Mouse (Mus musculus) MEL (cell line): ENCODE measurements around the gene Pitx3.

ENCODE experiments used
- CHD2 ChIP-seq: IDR thresholded peaks from 2 replicates; pipeline ENCODE4 v1.6.1; 2011; ENCODE audit warnings: low read length, improper control_type of control experiment
- CTCF ChIP-seq, 3 experiments: IDR thresholded peaks in 2 of 3; conservative IDR thresholded peaks in 1 of 3; 2 replicates each; pipeline ENCODE4 v1.5.1; 2011 to 2012; ENCODE audit warnings: low read length in 3 of 3, low read depth in 2 of 3, mild to moderate bottlenecking in 2 of 3, improper control_type of control experiment in 1 of 3, inconsistent platforms in 1 of 3, mixed read lengths in 1 of 3, moderate library complexity in 1 of 3; ENCODE audit not compliant: control insufficient read depth in 1 of 3, insufficient read depth in 1 of 3, poor library complexity in 1 of 3, severe bottlenecking in 1 of 3
- MAFK ChIP-seq: IDR thresholded peaks from 2 replicates; pipeline ENCODE4 v1.6.1; 2011; ENCODE audit warnings: low read depth, mild to moderate bottlenecking, low read length, improper control_type of control experiment, borderline replicate concordance
- POLR2AphosphoS2 ChIP-seq: IDR thresholded peaks from 2 replicates; pipeline ENCODE4 v1.6.1; 2011; ENCODE audit warnings: low read length, improper control_type of control experiment
- SIN3A ChIP-seq: IDR thresholded peaks from 2 replicates; pipeline ENCODE4 v1.6.1; 2012; ENCODE audit warnings: low read length, improper control_type of control experiment, inconsistent platforms

GRCm38 (mm10) chr19:46096396-46096795 is 51.7 kb downstream of the Pitx3 start:
- no peak for TF ChIP-seq MAFK
- no peak for TF ChIP-seq CHD2
- no peak for TF ChIP-seq SIN3A
- no peak for TF ChIP-seq POLR2AphosphoS2
- no peak for TF ChIP-seq CTCF (IDR thresholded peaks at IDR 0.05 in 2 of 3, conservative IDR thresholded peaks at IDR 0.05 in 1 of 3; ENCODE audit: control insufficient read depth in 1 of 3, insufficient read depth in 1 of 3, low read depth in 2 of 3, low read length in 3 of 3, poor library complexity in 1 of 3, severe bottlenecking in 1 of 3)
